Mouse (Mus musculus) CD8-positive naive resting alpha-beta T cell, adult 2 months (primary cell): ENCODE results near the gene Sox18.

Source experiments
- DNase-seq, 2 experiments: peaks; one replicate each; pipeline ENCODE4 v3.0.0; 2022; ENCODE audit warnings: low read depth in 2 of 2, low spot score in 2 of 2

Sox18 gene

DNA sequence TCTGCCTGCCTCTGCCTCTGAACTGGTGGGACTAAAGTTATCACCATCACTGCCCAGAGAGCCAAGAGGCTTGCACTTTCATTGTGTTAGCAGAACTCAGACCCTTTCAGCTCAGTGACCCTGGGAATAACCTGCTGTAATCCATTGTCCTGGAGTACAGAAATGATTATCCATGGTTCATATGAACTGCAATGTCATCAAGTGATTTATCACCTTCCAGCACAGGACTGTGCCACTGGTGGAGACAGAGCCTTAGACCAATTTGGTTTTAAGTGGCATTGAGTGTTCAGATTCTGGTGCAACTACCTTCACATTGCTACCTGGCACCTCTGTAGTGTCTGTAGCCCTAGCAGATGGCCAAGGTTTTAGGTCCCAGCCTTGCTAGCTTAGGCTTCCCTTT is 18.4 kb downstream of the Sox18 start:
- DNase-seq, result no peak

DNA sequence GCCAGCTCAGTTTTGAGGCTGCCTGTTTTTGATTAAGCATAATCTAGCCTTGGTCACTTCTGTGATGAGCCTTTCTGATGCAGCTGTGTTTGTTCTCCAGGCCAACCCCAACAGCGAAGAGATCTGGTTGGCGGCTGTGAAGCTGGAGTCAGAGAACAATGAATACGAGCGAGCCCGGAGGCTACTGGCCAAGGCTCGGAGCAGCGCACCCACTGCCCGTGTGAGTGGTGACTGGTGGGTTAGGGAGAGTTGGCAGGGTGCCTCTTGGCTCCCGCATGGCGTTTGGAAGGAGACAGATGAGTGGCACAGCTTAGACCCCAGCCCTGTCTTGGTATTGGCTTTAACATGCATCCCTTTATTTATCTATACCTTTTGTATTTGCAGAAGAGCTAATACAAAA is 22.5 kb downstream of the Sox18 start:
- no peak for DNase-seq

DNA sequence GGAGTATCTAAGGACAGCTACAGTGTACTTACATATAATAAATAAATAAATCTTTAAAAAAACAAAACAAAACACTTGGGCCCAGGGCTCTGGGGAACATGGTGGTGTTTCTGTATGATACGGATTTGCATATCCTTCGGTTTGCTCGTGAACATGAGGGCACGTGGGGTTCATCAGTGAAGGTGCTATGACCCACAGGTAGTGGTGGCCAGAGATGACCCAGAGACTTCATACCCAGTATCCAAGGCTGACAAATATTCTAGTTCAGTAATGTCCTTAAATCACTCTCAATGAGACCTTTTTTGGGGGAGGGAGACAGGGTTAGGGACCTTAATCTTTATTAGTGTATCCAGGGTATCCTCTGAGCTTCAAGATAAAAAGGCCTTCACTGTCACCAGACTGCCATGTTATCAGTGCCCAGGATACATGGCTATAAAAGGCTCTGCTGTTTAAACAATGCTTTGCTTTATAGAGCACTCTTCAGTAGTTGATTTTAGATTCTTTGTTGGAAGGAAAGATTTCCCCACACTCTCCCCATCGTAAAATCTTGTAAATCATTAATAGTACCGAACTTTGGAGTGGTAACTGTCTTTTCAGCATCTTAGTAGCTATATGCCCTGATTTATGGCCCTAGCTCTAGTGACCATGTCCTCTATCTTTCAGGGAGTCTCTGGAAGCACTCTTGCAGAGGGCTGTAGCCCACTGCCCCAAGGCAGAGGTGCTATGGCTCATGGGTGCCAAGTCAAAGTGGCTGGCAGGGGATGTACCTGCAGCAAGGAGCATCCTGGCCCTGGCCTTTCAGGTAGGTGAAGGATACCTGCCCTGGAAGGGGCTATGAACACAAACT is 24.6 kb downstream of the Sox18 start:
- no peak for DNase-seq

DNA sequence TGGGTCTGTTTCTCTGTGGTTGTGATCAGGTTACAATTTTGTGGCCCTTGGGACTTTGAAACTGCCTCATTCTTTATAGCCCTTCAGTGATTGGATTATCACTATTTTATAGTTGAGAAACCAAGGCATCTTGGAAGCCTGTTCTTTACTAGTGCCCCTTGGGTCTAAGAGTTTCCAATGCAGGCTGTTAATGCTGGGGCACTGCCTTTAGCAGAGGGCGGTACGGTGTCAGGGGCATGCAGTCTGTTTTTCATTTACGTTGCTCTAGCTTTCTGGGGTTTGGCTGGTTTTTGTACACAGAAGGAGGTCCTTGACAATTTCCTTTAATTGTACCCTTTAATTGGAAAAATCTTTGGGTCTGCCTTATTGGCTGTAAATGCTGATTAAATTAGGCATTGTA is 25.8 kb downstream of the Sox18 start:
- DNase-seq, result no peak

DNA sequence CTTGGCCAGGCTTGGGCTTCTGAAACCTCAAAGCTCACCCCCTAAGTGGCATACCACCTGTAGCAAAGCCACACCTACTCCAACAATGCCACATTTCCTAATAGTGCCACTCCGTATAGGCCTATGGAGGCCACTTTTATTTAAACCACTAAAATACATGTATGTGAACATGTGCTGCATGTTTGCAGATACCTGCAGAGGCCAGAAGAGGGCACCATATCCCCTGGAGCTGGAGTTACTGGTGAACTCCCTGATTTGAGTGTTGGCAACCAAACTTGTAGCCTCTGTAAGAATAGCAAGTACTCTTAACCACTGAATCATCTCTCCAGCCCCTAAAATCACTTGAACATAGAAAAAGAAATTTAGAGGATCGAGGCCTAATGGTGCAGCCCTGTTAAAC is 27.1 kb downstream of the Sox18 start:
- DNase-seq, result peak; percentile 28 to 47

DNA sequence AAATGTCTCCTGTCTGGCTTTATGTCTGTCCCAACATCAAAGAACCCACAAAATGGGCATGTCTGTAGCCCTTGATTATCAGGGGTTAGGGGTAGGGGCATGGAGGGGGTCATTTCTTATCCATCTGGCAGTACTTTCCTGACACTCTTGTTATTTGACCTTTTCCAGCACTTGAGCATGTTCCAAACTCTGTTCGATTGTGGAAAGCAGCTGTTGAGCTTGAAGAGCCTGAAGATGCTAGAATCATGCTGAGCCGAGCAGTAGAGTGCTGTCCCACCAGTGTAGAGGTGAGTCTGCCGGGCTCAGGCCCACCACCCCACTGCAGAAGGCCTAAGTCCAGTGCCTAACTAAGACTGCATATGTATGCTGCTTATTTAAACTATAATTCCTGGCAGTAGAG is 35.6 kb downstream of the Sox18 start:
- no peak for DNase-seq

DNA sequence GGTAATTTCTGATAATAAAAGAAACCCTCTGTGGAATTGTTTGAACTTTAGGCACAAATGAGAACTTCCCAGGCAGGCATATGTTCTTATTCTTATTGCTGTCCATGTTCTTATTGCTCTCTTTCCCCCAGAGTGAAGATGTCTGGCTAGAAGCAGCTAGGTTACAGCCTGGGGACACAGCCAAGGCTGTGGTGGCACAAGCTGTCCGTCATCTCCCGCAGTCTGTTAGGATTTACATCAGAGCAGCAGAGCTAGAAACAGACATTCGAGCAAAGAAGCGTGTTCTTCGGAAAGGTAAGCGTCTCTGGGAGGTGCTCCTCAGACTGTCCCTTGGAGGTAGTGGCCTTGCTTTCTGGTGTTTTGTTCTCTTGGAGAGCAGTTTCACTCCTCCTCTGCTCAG is 38.8 kb downstream of the Sox18 start:
- no peak for DNase-seq

DNA sequence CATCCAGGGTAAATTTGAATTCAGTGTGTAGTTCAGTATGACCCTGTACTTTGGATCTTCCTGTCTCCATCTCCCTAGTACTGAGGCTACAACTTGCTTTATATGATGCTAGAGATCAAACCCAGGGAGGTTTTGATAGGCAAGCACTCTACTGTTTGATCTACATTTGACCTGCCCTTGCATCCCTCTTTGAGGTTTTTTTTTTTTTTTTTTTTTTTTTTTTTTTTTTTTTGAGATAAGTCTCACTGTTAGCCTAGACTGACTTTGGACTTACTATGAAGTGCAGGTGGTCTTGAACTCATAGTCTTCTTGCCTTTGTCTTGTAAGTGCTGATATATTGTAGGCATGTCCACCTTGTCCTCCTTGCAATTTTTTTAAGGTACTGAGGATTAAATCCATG is 43.0 kb downstream of the Sox18 start:
- no peak for DNase-seq

DNA sequence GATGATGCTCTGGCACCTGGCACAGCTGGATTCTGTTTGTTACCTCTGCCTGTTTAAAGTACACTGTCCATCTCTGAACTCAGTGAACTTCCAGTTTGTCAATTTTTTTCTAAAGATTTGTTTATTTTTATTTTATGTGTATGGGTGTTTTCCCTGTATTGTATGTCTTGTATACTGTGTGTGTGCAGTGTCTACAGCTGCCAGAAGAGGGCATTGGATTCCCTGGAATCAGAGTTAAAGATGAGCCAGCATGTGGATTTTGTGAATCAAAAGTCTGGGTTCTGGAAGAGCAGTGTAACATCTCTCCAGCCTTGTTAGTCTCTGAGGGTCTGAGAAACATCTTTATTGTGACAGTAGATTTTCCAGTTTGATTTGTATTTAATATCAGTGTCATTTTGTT is 48.0 kb downstream of the Sox18 start:
- DNase-seq, result no peak
